Mouse (Mus musculus) lung, postnatal 0 days (tissue): ENCODE data around the gene Txn2. TPM values are rescaled to one million over a fixed set of nuclear protein-coding genes. Genes with fewer than 3 reads are reported as not detected.

Source experiments
- ATAC-seq: fragments of 200-750 bp; cut with Nextera tagmentation; 2 replicates; pipeline ENCODE4 v1.8.0; 2017; ENCODE audit warnings: moderate library complexity
- DNase-seq: peaks from one replicate; pipeline ENCODE4 v3.0.0-alpha.2; 2016; ENCODE audit warnings: low spot score
- H3K27ac ChIP-seq: fragments of 300-500 bp; sonication (generic); 2 replicates; pipeline ENCODE4 v1.5.1; 2014; ENCODE audit warnings: antibody characterized with exemption, mild to moderate bottlenecking, low read length, mixed read lengths
- H3K27me3 ChIP-seq: fragments of 300-500 bp; sonication (generic); replicated peaks from 2 replicates; pipeline ENCODE4 v1.6.1; 2014; ENCODE audit warnings: low read length, mixed read lengths; ENCODE audit not compliant: insufficient read depth
- H3K36me3 ChIP-seq: fragments of 300-500 bp; sonication (generic); 2 replicates; pipeline ENCODE4 v1.6.1; 2014; ENCODE audit warnings: low read length, mixed read lengths; ENCODE audit not compliant: insufficient read depth
- H3K4me1 ChIP-seq: fragments of 300-500 bp; sonication (generic); 2 replicates; pipeline ENCODE4 v1.6.1; 2014; ENCODE audit warnings: antibody characterized with exemption, low read depth, low read length, mixed read lengths; ENCODE audit not compliant: insufficient read depth
- H3K4me2 ChIP-seq: fragments of 300-500 bp; sonication (generic); replicated peaks from 2 replicates; pipeline ENCODE4 v1.6.1; 2014; ENCODE audit warnings: low read depth, mild to moderate bottlenecking, low read length, moderate library complexity, mixed read lengths
- H3K4me3 ChIP-seq: fragments of 300-500 bp; sonication (generic); 2 replicates; pipeline ENCODE4 v1.5.1; 2014; ENCODE audit warnings: low read depth, low read length
- H3K9ac ChIP-seq: fragments of 300-500 bp; sonication (generic); replicated peaks from 2 replicates; pipeline ENCODE4 v1.6.1; 2014; ENCODE audit warnings: low read depth, mild to moderate bottlenecking
- H3K9me3 ChIP-seq: fragments of 300-500 bp; sonication (generic); 2 replicates; pipeline ENCODE4 v1.6.1; 2016; ENCODE audit warnings: low read length, mixed read lengths
- CTCF ChIP-seq: IDR thresholded peaks from 2 replicates; pipeline ENCODE4 v1.5.1; 2016; ENCODE audit warnings: antibody characterized with exemption, mild to moderate bottlenecking
- EP300 ChIP-seq: IDR thresholded peaks from 2 replicates; pipeline ENCODE4 v1.6.1; 2016; ENCODE audit warnings: antibody characterized with exemption, mild to moderate bottlenecking, control low read depth
- WGBS: fragments of 180-500 bp; shearing (Covaris S2); extraction: QIAGEN DNeasy Blood & Tissue Kit; methylation state at CpG from one replicate; pipeline ENCODE4 v1.1.7; 2014; 5-methylcytosine and 5-hydroxymethylcytosine counted together
- polyA plus RNA-seq: library from polyadenylated mRNA; unstranded; fragments of >200 nt; fragmentation: Nextera tagmentation; extraction: Ambion mirVana; gene quantifications from 2 replicates; pipeline ENCODE4 v1.2.1, GENCODE M21; 2015

Txn2 gene
- polyA plus RNA-seq, 1 experiment from 2014 or later, result 122 TPM

GRCm38 (mm10) chr15:77914507-77914906, 14.3 kb downstream of the Txn2 start:
- Histone ChIP-seq H3K9ac (no peak overlapping the region), H3K27ac (no peak overlapping the region), H3K27me3 (no peaks in the 10 kb centered on the region), H3K4me2 (no peak overlapping the region), H3K36me3 (no peaks in the 10 kb centered on the region), H3K9me3 (no peaks in the 10 kb centered on the region), H3K4me3 (no peak overlapping the region), H3K4me1 (peaks cover 4% of the 10 kb centered on the region; the same call in 1 of the 2 replicates)
- ATAC-seq (no peak), DNase-seq (no peak)
- WGBS, result 82% methylated on average over 3 of the region's 3 CpGs
- TF ChIP-seq EP300 (no peak), CTCF (no peak)

DNA sequence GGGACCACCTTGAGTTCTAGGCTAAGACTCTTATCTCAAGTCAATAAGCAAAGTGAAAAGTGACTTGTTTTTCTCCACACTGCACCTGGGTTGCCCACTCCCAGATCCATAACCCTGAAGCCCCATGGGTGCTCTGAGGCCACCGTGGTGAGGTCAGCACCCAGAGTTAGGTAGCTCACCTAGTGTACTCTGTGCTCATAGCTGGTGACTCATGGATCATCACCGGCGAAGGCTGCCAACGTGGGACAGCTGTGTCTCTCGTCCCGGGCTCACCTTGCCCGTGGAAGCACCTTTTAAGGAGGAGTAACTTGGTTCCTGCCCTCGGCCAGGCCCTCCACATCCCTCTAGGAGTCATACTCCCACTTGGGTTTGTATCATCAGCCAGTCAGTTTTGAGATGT, 15.8 kb downstream of the Txn2 start:
- Histone ChIP-seq H3K4me3 (no peak overlapping the region), H3K9ac (no peak overlapping the region), H3K9me3 (no peaks in the 10 kb centered on the region), H3K27me3 (no peaks in the 10 kb centered on the region), H3K36me3 (no peaks in the 10 kb centered on the region), H3K27ac (peak overlapping the region; percentile 1), H3K4me2 (no peak overlapping the region), H3K4me1 (peaks cover 4% of the 10 kb centered on the region; the same call in 1 of the 2 replicates)
- DNase-seq (no peak), ATAC-seq (no peak)
- 73% methylated on average over 8 of the region's 8 CpGs for WGBS
- TF ChIP-seq CTCF, result no peak
- TF ChIP-seq EP300, result no peak

- WGBS, result 43% methylated on average over 7 of the region's 7 CpGs
These were observed 16.2 kb downstream of the Txn2 start for GRCm38 (mm10) chr15:77912585-77912984.

DNA sequence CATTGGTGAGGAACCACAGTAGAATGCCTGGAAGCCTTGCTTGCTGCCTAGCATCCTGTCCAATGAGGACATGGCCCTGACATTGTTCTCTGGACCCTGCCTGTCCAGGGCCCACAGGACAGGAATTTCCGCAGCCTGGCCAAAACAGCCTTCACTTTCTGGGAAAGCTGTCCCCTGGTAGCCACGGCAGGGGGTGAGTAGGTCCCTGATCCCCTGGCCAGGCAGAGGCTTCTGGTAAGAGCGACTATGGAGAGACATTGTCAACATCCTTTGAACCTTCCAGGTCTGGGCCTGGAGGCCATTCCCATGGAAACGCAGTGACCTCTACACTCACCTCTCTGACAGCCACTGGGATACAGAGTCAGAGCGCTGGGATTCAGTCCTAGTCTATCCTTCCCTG, 16.8 kb downstream of the Txn2 start:
- Histone ChIP-seq H3K27me3 (no peaks in the 10 kb centered on the region), H3K36me3 (no peaks in the 10 kb centered on the region), H3K4me2 (no peak overlapping the region), H3K9me3 (no peaks in the 10 kb centered on the region), H3K9ac (no peak overlapping the region), H3K27ac (peak overlapping the region; percentile 1; the same call in 1 of the 2 replicates), H3K4me3 (no peak overlapping the region), H3K4me1 (peaks cover 9% of the 10 kb centered on the region; the same call in 1 of the 2 replicates)
- DNase-seq, result no peak
- WGBS, result 47% methylated on average over 5 of the region's 5 CpGs
- TF ChIP-seq CTCF, result no peak
- ATAC-seq, result no peak

More at GRCm38 (mm10) chr15:77912585-77912984, 16.2 kb downstream of the Txn2 start:
- no peaks in the 10 kb centered on the region for H3K27me3 ChIP-seq
- H3K9ac ChIP-seq, result no peak overlapping the region
- H3K4me3 ChIP-seq, result no peak overlapping the region
- ATAC-seq (no peak), DNase-seq (no peak)
- peak overlapping the region; percentile 1; the same call in 1 of the 2 replicates for H3K27ac ChIP-seq
- H3K4me1 ChIP-seq, result peaks cover 4% of the 10 kb centered on the region; the same call in 1 of the 2 replicates
- H3K36me3 ChIP-seq, result no peaks in the 10 kb centered on the region
- no peak for TF ChIP-seq CTCF
- no peak for TF ChIP-seq EP300
- H3K4me2 ChIP-seq, result no peak overlapping the region
- no peaks in the 10 kb centered on the region for H3K9me3 ChIP-seq

DNA sequence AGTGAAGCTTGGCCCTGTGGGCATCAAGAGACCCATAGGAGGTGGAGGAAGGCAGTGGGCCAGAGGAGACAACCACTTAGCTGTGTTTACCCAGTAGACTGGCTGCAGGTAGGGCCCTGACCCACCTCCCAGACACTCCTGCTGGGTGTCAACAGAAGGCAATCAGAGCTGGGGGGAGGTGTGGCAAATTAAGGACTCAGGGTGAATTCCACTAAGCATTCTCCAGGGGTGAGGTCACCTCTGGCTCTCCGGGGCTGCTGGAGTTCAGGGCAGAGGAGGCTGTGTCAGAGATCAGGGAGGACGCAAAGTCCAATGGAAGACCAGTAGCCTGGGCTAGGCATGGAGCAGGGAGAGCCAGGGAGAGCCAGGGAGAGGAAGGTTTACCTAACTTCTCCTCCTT, 17.7 kb downstream of the Txn2 start:
- DNase-seq (peak; percentile 94), ATAC-seq (peak; percentile 92)
- Histone ChIP-seq H3K4me1 (peaks cover 14% of the 10 kb centered on the region; the same call in 1 of the 2 replicates), H3K27me3 (no peaks in the 10 kb centered on the region), H3K4me3 (no peak overlapping the region), H3K4me2 (no peak overlapping the region), H3K27ac (peak overlapping the region; percentile 82), H3K9me3 (no peaks in the 10 kb centered on the region), H3K36me3 (no peaks in the 10 kb centered on the region), H3K9ac (no peak overlapping the region)
- TF ChIP-seq CTCF (no peak), EP300 (peak; percentile 93)
- 26% methylated on average over 2 of the region's 2 CpGs for WGBS

DNA sequence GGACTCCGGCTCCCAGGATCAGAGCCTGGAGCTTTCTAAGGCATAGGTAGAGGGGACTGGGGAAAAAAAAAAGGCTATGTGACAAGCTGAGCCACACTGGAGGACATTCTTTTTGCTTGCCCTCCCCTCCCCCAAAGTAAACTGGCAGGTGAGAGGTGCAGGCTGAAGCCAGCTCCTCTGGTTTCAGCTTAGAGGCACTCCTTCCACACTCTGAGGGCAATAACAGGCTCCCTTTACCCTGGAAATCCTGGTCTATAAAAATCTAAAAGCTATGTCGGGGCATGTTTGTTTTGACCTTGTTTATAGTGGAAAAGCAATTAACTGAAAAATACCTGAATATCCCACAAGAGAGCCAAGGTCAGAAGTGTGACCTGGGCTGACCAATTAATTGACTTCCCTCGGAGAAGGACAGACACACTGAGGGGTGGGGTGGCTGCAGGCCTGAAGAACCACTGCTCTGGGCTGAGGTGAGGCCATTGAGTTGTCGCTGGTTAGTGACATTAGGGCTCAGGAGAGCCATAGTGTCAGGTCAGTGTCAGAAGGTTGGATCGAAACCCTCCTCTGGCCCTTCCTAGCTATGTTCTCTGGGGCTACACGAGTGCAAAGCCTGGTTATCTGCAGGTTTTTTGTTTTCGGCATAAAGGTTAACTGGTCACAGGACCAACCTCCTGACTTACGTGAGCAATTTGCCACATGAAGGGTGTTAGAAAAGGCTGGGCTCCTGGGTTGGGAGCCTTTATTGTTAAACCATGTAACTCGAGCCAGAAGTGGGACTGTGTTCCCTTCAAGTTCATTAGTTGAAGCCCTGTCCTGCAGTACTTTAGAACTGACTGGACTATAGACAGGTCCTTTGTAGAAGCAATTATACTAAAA, 20.9 kb downstream of the Txn2 start:
- ATAC-seq, result peak; percentile 40
- no peaks in the 10 kb centered on the region for H3K36me3 ChIP-seq
- H3K9me3 ChIP-seq, result no peaks in the 10 kb centered on the region
- H3K9ac ChIP-seq, result no peak overlapping the region
- WGBS, result 48% methylated on average over 9 of the region's 9 CpGs
- no peaks in the 10 kb centered on the region for H3K27me3 ChIP-seq
- no peak for TF ChIP-seq CTCF
- TF ChIP-seq EP300, result peak; percentile 67; the same call in 1 of the 2 replicates
- peak overlapping the region; percentile 84 for H3K27ac ChIP-seq
- H3K4me1 ChIP-seq, result peaks cover 26% of the 10 kb centered on the region; the same call in 1 of the 2 replicates
- no peak overlapping the region for H3K4me3 ChIP-seq
- DNase-seq, result peak; percentile 80
- H3K4me2 ChIP-seq, result no peak overlapping the region
